ENCODE assay signal across 9 mouse cellular contexts in the genomic region with DNA sequence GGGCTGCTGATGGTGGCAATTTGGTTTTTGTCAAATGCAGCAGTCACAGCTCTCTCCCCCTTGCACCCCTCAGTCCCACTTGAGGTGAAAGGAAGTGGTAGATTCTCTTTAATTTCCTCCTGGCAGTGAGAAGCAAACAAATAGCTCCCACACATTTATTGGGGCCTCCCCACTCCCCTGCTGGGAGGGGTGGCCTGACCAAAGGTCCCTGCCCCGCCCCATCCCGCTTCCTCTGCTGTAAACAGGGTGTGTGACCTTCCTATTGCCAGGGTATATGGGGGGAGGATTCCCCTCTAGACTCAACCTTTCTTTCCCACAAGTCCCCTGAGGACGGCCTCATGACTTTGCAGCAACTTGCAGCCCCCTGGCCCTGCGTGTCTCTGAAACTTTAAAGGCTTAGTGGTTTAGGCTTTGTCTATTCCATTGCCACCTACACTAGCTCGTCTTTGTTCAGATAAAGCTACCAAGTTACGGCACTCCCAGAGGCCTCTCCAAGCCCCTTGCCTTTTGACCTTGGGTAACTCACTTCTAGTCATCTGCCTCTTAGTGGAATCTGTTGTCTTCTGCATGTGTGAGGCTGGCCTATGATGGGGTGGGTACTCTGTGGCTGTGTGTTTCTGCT. TPM values are rescaled to one million over a fixed set of nuclear protein-coding genes. Genes with fewer than 3 reads are reported as not detected.
DNase-seq lines count a peak whose midpoint lies in the region; ATAC-seq and TF ChIP-seq lines count a peak whose summit lies in the region.
"Had no signal": no experiment of that assay in that cellular context is flagged by ENCODE, and none has a peak within 500 bp of the region (broad histone marks: within the 10 kb centered on the region; RNA-seq: fewer than 3 reads in every experiment).

No protein-coding gene starts in this region.

- H3K9me3 ChIP-seq in CH12.LX (replicated peaks; ENCODE audit: low read length), result no peaks in the 10 kb centered on the region
- H3K9me3 ChIP-seq in forebrain, embryonic 16.5 days (ENCODE audit: control insufficient read depth, low read length), result no peaks in the 10 kb centered on the region

- peak overlapping the region; percentile 53 to 74 (median 60) for H3K4me3 ChIP-seq in CH12.LX (replicated peaks in 1 of 3; ENCODE audit: low read depth in 2 of 3, low read length in 2 of 3, poor library complexity in 1 of 3)
- no peak overlapping the region for H3K4me3 ChIP-seq in forebrain, embryonic 16.5 days (replicated peaks; ENCODE audit: low read length)

- H3K9ac ChIP-seq in CH12.LX (ENCODE audit: insufficient read depth, low read depth), result peak overlapping the region; percentile 95
- H3K9ac ChIP-seq in forebrain, embryonic 16.5 days (replicated peaks; ENCODE audit: low read depth, low read length), result no peak overlapping the region

- WGBS in forebrain, embryonic 16.5 days, result 80% methylated on average over 6 of the region's 6 CpGs

- ATAC-seq in inflammation-experienced regulatory T-cells, adult 6 months, result peak; percentile 60
- peak; percentile 45 for ATAC-seq in neutrophil, adult 5-6 weeks (ENCODE audit: extremely low read depth, insufficient number of reproducible peaks, low FRiP score, poor library complexity, severe bottlenecking)
- ATAC-seq in forebrain, embryonic 16.5 days, result no peak
- ATAC-seq: hindbrain, embryonic 16.5 days had no signal

- peaks cover 55% of the 10 kb centered on the region for H3K79me2 ChIP-seq in CH12.LX (replicated peaks; ENCODE audit: control insufficient read depth, extremely low read depth, insufficient read depth, poor library complexity, severe bottlenecking)

- H3K4me2 ChIP-seq in CH12.LX (ENCODE audit: insufficient read depth, low read depth, poor library complexity, severe bottlenecking), result peak overlapping the region; percentile 79
- no peak overlapping the region for H3K4me2 ChIP-seq in forebrain, embryonic 16.5 days (ENCODE audit: low read length)

- peak; percentile 67 for TF ChIP-seq POLR2A in CH12.LX (IDR thresholded peaks at IDR 0.05; ENCODE audit: low read depth, low read length)

- TF ChIP-seq CTCF in CH12.LX (conservative IDR thresholded peaks at IDR 0.05 in 1 of 2, IDR thresholded peaks at IDR 0.05 in 1 of 2; ENCODE audit: low read depth in 2 of 2, low read length in 2 of 2), result no peak

- dilution Hi-C loops in CH12.LX (cut with MboI; ENCODE audit: extremely low pct_ligation_motif_present, extremely low pct_unique_long_range_greater_than_20kb, low sequenced_read_pairs), result no loop called here

- peaks cover 19 to 47% of the 10 kb centered on the region in 2 experiments for H3K4me1 ChIP-seq in CH12.LX (ENCODE audit: control insufficient read depth in 1 of 2, insufficient read depth in 2 of 2)
- H3K4me1 ChIP-seq in forebrain, embryonic 16.5 days (replicated peaks; ENCODE audit: control insufficient read depth, insufficient read depth, low read length), result peaks cover 8% of the 10 kb centered on the region

- peak; percentile 56 for DNase-seq in 416B (ENCODE audit: low read depth)
- DNase-seq in CH12.LX (ENCODE audit: extremely low read depth), result peak; percentile 97
- DNase-seq in frontal cortex, postnatal 10 days (ENCODE audit: low spot score in 2 of 2), result no peak
- DNase-seq in retina, embryonic 14.5 days (ENCODE audit: low spot score), result no peak
- DNase-seq in left cerebral cortex, postnatal 4 days, result no peak

- peaks cover 7 to 35% of the 10 kb centered on the region in 2 experiments for H3K36me3 ChIP-seq in CH12.LX (replicated peaks in 1 of 2; ENCODE audit: control insufficient read depth in 1 of 2, insufficient read depth in 1 of 2, low read length in 1 of 2)
- peaks cover 5% of the 10 kb centered on the region; the same call in 1 of the 2 replicates for H3K36me3 ChIP-seq in forebrain, embryonic 16.5 days (ENCODE audit: control insufficient read depth, insufficient read depth)

- peak; percentile 84 for TF ChIP-seq EP300 in CH12.LX (IDR thresholded peaks at IDR 0.05; ENCODE audit: low read length)

- in situ Hi-C loops in CH12.LX (cut with MboI; ENCODE audit: low pct_ligation_motif_present, low pct_unique_long_range_greater_than_20kb, low sequenced_read_pairs), result no loop called here

- TF ChIP-seq RAD21 in CH12.LX (IDR thresholded peaks at IDR 0.05; ENCODE audit: low read depth, low read length), result no peak

- no peaks in the 10 kb centered on the region for H3K27me3 ChIP-seq in CH12.LX (replicated peaks)
- H3K27me3 ChIP-seq in forebrain, embryonic 16.5 days (replicated peaks; ENCODE audit: control insufficient read depth, insufficient read depth, low read length), result no peaks in the 10 kb centered on the region

- intact Hi-C loops in left cerebral cortex, postnatal 4 days (cut with DNase I), result no loop called here

- H3K27ac ChIP-seq in CH12.LX (ENCODE audit: insufficient read depth, low read depth), result peak overlapping the region; percentile 95
- no peak overlapping the region for H3K27ac ChIP-seq in forebrain, embryonic 16.5 days (ENCODE audit: low read length)

TF ChIP-seq in CH12.LX, 34 proteins besides CTCF, POLR2A, EP300 and RAD21 (continues in another document):
- TF ChIP-seq MEF2A (IDR thresholded peaks at IDR 0.05; ENCODE audit: borderline replicate concordance, low read depth, low read length), result peak; percentile 81; the same call in 1 of the 2 replicates
- no peak for TF ChIP-seq ZNF384 (IDR thresholded peaks at IDR 0.05; ENCODE audit: low read depth, low read length)
- no peak; the same call in 1 of the 2 replicates for TF ChIP-seq POLR2AphosphoS2 (IDR thresholded peaks at IDR 0.05; ENCODE audit: low read depth, low read length)
- TF ChIP-seq BHLHE40 (IDR thresholded peaks at IDR 0.05; ENCODE audit: low read depth, low read length), result peak; percentile 88
- TF ChIP-seq MAX (IDR thresholded peaks at IDR 0.05; ENCODE audit: low read length), result peak; percentile 53; the same call in 1 of the 2 replicates
- no peak for TF ChIP-seq PAX5 (IDR thresholded peaks at IDR 0.05; ENCODE audit: low read length)
- TF ChIP-seq SIN3A (IDR thresholded peaks at IDR 0.05; ENCODE audit: low read length), result peak; percentile 79
- peak; percentile 73; the same call in 1 of the 2 replicates for TF ChIP-seq TBP (conservative IDR thresholded peaks at IDR 0.05; ENCODE audit: low read depth, low read length)
- TF ChIP-seq GABPA (IDR thresholded peaks at IDR 0.05; ENCODE audit: insufficient replicate concordance, low read depth, low read length), result no peak
- peak; percentile 36; the same call in 1 of the 2 replicates for TF ChIP-seq RCOR1 (conservative IDR thresholded peaks at IDR 0.05; ENCODE audit: low read depth, low read length)
- TF ChIP-seq ELF1 (IDR thresholded peaks at IDR 0.05; ENCODE audit: low read depth, low read length), result peak; percentile 55; the same call in 1 of the 2 replicates
- TF ChIP-seq IRF4 (IDR thresholded peaks at IDR 0.05; ENCODE audit: low read depth, low read length), result peak; percentile 84
- peak; percentile 88 for TF ChIP-seq CHD1 (IDR thresholded peaks at IDR 0.05; ENCODE audit: low read depth, low read length)
- TF ChIP-seq NELFE (IDR thresholded peaks at IDR 0.05; ENCODE audit: low read depth, low read length), result peak; percentile 69
- TF ChIP-seq JUN (IDR thresholded peaks at IDR 0.05; ENCODE audit: insufficient read depth, low read depth, low read length), result no peak
- TF ChIP-seq USF2 (conservative IDR thresholded peaks at IDR 0.05; ENCODE audit: low read depth, low read length), result no peak
- TF ChIP-seq MAFK (IDR thresholded peaks at IDR 0.05; ENCODE audit: insufficient replicate concordance, low read length), result no peak
- TF ChIP-seq ETS1 (conservative IDR thresholded peaks at IDR 0.05; ENCODE audit: low read depth, low read length), result peak; percentile 96
- TF ChIP-seq ZC3H11A (IDR thresholded peaks at IDR 0.05; ENCODE audit: low read depth, low read length), result no peak
- no peak; the same call in 1 of the 2 replicates for TF ChIP-seq E2F4 (IDR thresholded peaks at IDR 0.05; ENCODE audit: insufficient replicate concordance, low read depth, low read length)
- no peak for TF ChIP-seq KAT2A (IDR thresholded peaks at IDR 0.05; ENCODE audit: insufficient replicate concordance, low read length)
- TF ChIP-seq SMC3 (IDR thresholded peaks at IDR 0.05; ENCODE audit: low read depth, low read length), result 0 out of 2 replicates have a peak, but pooled peaks have one; percentile 1
- TF ChIP-seq USF1 (IDR thresholded peaks at IDR 0.05; ENCODE audit: low read depth, low read length), result no peak; the same call in 1 of the 2 replicates
- no peak; the same call in none of the 2 replicates for TF ChIP-seq ZMIZ1 (IDR thresholded peaks at IDR 0.05; ENCODE audit: low read depth, low read length)
- 0 out of 2 replicates have a peak, but pooled peaks have one; percentile 11 for TF ChIP-seq NRF1 (IDR thresholded peaks at IDR 0.05; ENCODE audit: low read depth, low read length)
- TF ChIP-seq TCF12 (IDR thresholded peaks at IDR 0.05; ENCODE audit: low read depth, low read length), result peak; percentile 91; the same call in 1 of the 2 replicates

RNA-seq across cellular contexts. Expression of a gene that starts 4.3 kb away (rescaled TPM):
- total RNA-seq in CH12.LX (2012; rRNA removed) (25.5 and 29.0 TPM in 2 replicates), CH12.LX (2014; rRNA removed) (32.9 and 37.8 TPM in 2 replicates)
- polyA plus RNA-seq in CH12.LX (2012; ENCODE audit: insufficient read length, low read depth), result 73.5 and 96.3 TPM in 2 replicates
- polyA plus RNA-seq in inflammation-experienced regulatory T-cells, adult 6 months (2017; shearing (Covaris generic)), result 10 to 100 TPM; 35.1 to 41.7 (median 37.1) TPM
- 104 and 107 TPM in 2 replicates for total RNA-seq in neutrophil, adult 5-6 weeks (2017)
- total RNA-seq in left cerebral cortex, postnatal 4 days (2021), result 10 to 100 TPM; 15.8 to 17.2 TPM
- 3.2 and 5.3 TPM in 2 replicates for polyA plus RNA-seq in forebrain, embryonic 16.5 days (2015; fragmentation: Nextera tagmentation; extraction: Ambion mirVana)

RNA-seq across cellular contexts. Expression of a gene that starts 42.6 kb away (rescaled TPM):
- total RNA-seq in CH12.LX (2012; rRNA removed) (19.8 and 23.3 TPM in 2 replicates), CH12.LX (2014; rRNA removed) (21.6 and 21.8 TPM in 2 replicates)
- 15.5 and 16.3 TPM in 2 replicates for polyA plus RNA-seq in CH12.LX (2012; ENCODE audit: insufficient read length, low read depth)
- polyA plus RNA-seq in inflammation-experienced regulatory T-cells, adult 6 months (2017; shearing (Covaris generic)), result 10 to 100 TPM in 2 of 3 experiments, 1 to 10 TPM in 1; 9.3 to 15.6 (median 12.3) TPM
- 7.2 and 7.7 TPM in 2 replicates for total RNA-seq in neutrophil, adult 5-6 weeks (2017)
- total RNA-seq in left cerebral cortex, postnatal 4 days (2021), result 10 to 100 TPM; 14.4 to 15.3 TPM
- 20.3 and 22.8 TPM in 2 replicates for polyA plus RNA-seq in forebrain, embryonic 16.5 days (2015; fragmentation: Nextera tagmentation; extraction: Ambion mirVana)

RNA-seq across cellular contexts. Expression of a gene that starts 48.5 kb away (rescaled TPM):
- total RNA-seq in CH12.LX (2012; rRNA removed), result not detected in 2 replicates
- not detected in 2 replicates for total RNA-seq in CH12.LX (2014; rRNA removed)
- not detected in 2 replicates for polyA plus RNA-seq in CH12.LX (2012; ENCODE audit: insufficient read length, low read depth)
- not detected for polyA plus RNA-seq in inflammation-experienced regulatory T-cells, adult 6 months (2017; shearing (Covaris generic))
- total RNA-seq in neutrophil, adult 5-6 weeks (2017), result not detected in 2 replicates
- total RNA-seq in left cerebral cortex, postnatal 4 days (2021), result not detected
- not detected in 2 replicates for polyA plus RNA-seq in forebrain, embryonic 16.5 days (2015; fragmentation: Nextera tagmentation; extraction: Ambion mirVana)
- polyA plus RNA-seq: hindbrain, embryonic 16.5 days had no signal

Comparison
In these comparisons a context has a peak if more than half of its experiments do, and no peak if none do; other contexts are left out.
1. DNase-seq: peak in 416B (single experiment) and CH12.LX (single experiment); none in frontal cortex, postnatal 10 days (0 of 2), retina, embryonic 14.5 days (single experiment) and left cerebral cortex, postnatal 4 days (single experiment).